Mouse (Mus musculus) spleen, adult 2 months (tissue): ENCODE results near the gene Hs6st3.

Source experiments
- CTCF ChIP-seq: fragments of 200-500 bp; IDR thresholded peaks from 2 replicates; pipeline ENCODE4 v1.5.1; 2011; ENCODE audit warnings: mild to moderate bottlenecking, inconsistent platforms; ENCODE audit not compliant: insufficient read depth, insufficient read length, insufficient replicate concordance; ENCODE audit errors: extremely low read depth
- POLR2A ChIP-seq: fragments of 200-500 bp; IDR thresholded peaks from 2 replicates; pipeline ENCODE4 v1.6.1; 2011; ENCODE audit warnings: low read depth, low read length, inconsistent platforms

- no peak for TF ChIP-seq CTCF
- no peak for TF ChIP-seq POLR2A
These were observed 505.7 kb downstream of the Hs6st3 start for GRCm38 (mm10) chr14:119643840-119644239.
